Mouse (Mus musculus) MEL (cell line): Measurements from ENCODE around the gene Stx1a. TPM values are rescaled to one million over a fixed set of nuclear protein-coding genes. Genes with fewer than 3 reads are reported as not detected.

Experiments
- DNase-seq: peaks from one replicate; pipeline ENCODE4 v3.0.0; 2011; ENCODE audit warnings: low read depth, low spot score
- H3K27ac ChIP-seq: 2 replicates; pipeline ENCODE4 v1.5.1; 2012; ENCODE audit warnings: low read depth, mild to moderate bottlenecking, control low read depth, low read length, moderate library complexity; ENCODE audit not compliant: control insufficient read depth
- H3K27me3 ChIP-seq, 2 experiments: fragments of 150-350 bp in 1 of 2; sonication (generic) in 1 of 2; 2 replicates each; pipeline ENCODE4 v1.6.1; 2012; ENCODE audit warnings: low read length in 2 of 2, mild to moderate bottlenecking in 2 of 2, improper control_type of control experiment in 1 of 2, moderate library complexity in 1 of 2; ENCODE audit not compliant: insufficient read depth in 2 of 2, control insufficient read depth in 1 of 2
- H3K36me3 ChIP-seq, 2 experiments: 2 replicates each; pipeline ENCODE4 v1.6.1; 2012 to 2014; ENCODE audit warnings: low read length in 2 of 2, improper control_type of control experiment in 1 of 2, inconsistent platforms in 1 of 2, mild to moderate bottlenecking in 1 of 2; ENCODE audit not compliant: insufficient read depth in 2 of 2, control insufficient read depth in 1 of 2
- H3K4me1 ChIP-seq, 2 experiments: fragments of 150-350 bp in 1 of 2; sonication (generic) in 1 of 2; 2 replicates each; pipeline ENCODE4 v1.6.1; 2012; ENCODE audit warnings: low read length in 2 of 2, improper control_type of control experiment in 1 of 2, mild to moderate bottlenecking in 1 of 2; ENCODE audit not compliant: insufficient read depth in 2 of 2, control insufficient read depth in 1 of 2
- H3K4me3 ChIP-seq, 2 experiments: fragments of 150-350 bp in 1 of 2; sonication (generic) in 1 of 2; 2 replicates each; pipeline ENCODE4 v1.5.1; 2012; ENCODE audit warnings: low read depth in 2 of 2, low read length in 2 of 2, mild to moderate bottlenecking in 2 of 2, moderate library complexity in 2 of 2, control low read depth in 1 of 2, improper control_type of control experiment in 1 of 2; ENCODE audit not compliant: control insufficient read depth in 1 of 2, insufficient read depth in 1 of 2
- H3K79me2 ChIP-seq: 2 replicates; pipeline ENCODE4 v1.6.1; 2012; ENCODE audit warnings: mild to moderate bottlenecking, low read length, moderate library complexity; ENCODE audit not compliant: control insufficient read depth, poor library complexity, insufficient read depth
- H3K9ac ChIP-seq: 2 replicates; pipeline ENCODE4 v1.6.1; 2012; ENCODE audit warnings: low read depth, mild to moderate bottlenecking, control low read depth, low read length, moderate library complexity; ENCODE audit not compliant: control insufficient read depth, poor library complexity, severe bottlenecking
- H3K9me3 ChIP-seq: fragments of 150-350 bp; sonication (generic); replicated peaks from 2 replicates; pipeline ENCODE4 v1.6.1; 2012; ENCODE audit warnings: mild to moderate bottlenecking, low read length, improper control_type of control experiment, moderate library complexity; ENCODE audit not compliant: insufficient read depth
- BHLHE40 ChIP-seq: IDR thresholded peaks from 2 replicates; pipeline ENCODE4 v1.6.1; 2012; ENCODE audit warnings: low read depth, mild to moderate bottlenecking, inconsistent platforms, low read length, improper control_type of control experiment, borderline replicate concordance
- EP300 ChIP-seq, 2 experiments: IDR thresholded peaks; 2 replicates each; pipeline ENCODE4 v1.6.1; 2011; ENCODE audit warnings: improper control_type of control experiment in 2 of 2, low read length in 2 of 2, low read depth in 1 of 2, mild to moderate bottlenecking in 1 of 2
- GABPA ChIP-seq: IDR thresholded peaks from 2 replicates; pipeline ENCODE4 v1.6.1; 2012; ENCODE audit warnings: low read depth, mild to moderate bottlenecking, inconsistent platforms, low read length, improper control_type of control experiment, moderate library complexity
- MAX ChIP-seq: IDR thresholded peaks from 2 replicates; pipeline ENCODE4 v1.6.1; 2011; ENCODE audit warnings: low read length, improper control_type of control experiment
- MYB ChIP-seq: IDR thresholded peaks from 2 replicates; pipeline ENCODE4 v1.6.1; 2011; ENCODE audit warnings: mild to moderate bottlenecking, low read depth, low read length, improper control_type of control experiment
- NELFE ChIP-seq: IDR thresholded peaks from 2 replicates; pipeline ENCODE4 v1.6.1; 2011; ENCODE audit warnings: low read depth, low read length, improper control_type of control experiment
- NRF1 ChIP-seq: IDR thresholded peaks from 2 replicates; pipeline ENCODE4 v1.6.1; 2014; ENCODE audit warnings: low read depth, mild to moderate bottlenecking, inconsistent platforms, low read length, improper control_type of control experiment, moderate library complexity; ENCODE audit not compliant: poor library complexity, insufficient read depth, severe bottlenecking
- POLR2AphosphoS2 ChIP-seq: IDR thresholded peaks from 2 replicates; pipeline ENCODE4 v1.6.1; 2011; ENCODE audit warnings: low read length, improper control_type of control experiment
- SMC3 ChIP-seq: IDR thresholded peaks from 2 replicates; pipeline ENCODE4 v1.6.1; 2011; ENCODE audit warnings: low read depth, low read length, improper control_type of control experiment
- UBTF ChIP-seq: IDR thresholded peaks from 2 replicates; pipeline ENCODE4 v1.6.1; 2012; ENCODE audit warnings: low read depth, mild to moderate bottlenecking, inconsistent platforms, low read length, improper control_type of control experiment, moderate library complexity, borderline replicate concordance; ENCODE audit not compliant: insufficient read depth
- ZNF384 ChIP-seq: IDR thresholded peaks from 2 replicates; pipeline ENCODE4 v1.6.1; 2012; ENCODE audit warnings: low read depth, mild to moderate bottlenecking, inconsistent platforms, low read length, improper control_type of control experiment
- polyA plus RNA-seq, 2 experiments: library from polyadenylated mRNA; stranded (reverse) in 1 of 2; unstranded in 1 of 2; fragments of >175 nt in 1 of 2; fragments of >200 nt in 1 of 2; gene quantifications; 2 replicates each; pipeline versions ENCODE4 v1.2.1 to v1.2.4; 2012; ENCODE audit warnings: low replicate concordance in 2 of 2, low read depth in 1 of 2; ENCODE audit not compliant: insufficient read length in 2 of 2, insufficient read depth in 1 of 2, missing spikeins in 1 of 2
- total RNA-seq: library from RNA; depleted of rRNA; stranded (reverse); fragments of 300-350 nt; gene quantifications from 2 replicates; pipeline ENCODE4 v1.2.3, GENCODE M21; 2012

Stx1a gene
- total and polyA plus RNA-seq, 3 experiments = 3.3 to 6.0 TPM; not detected in 1

- no peaks in the 10 kb centered on the region for H3K27me3 ChIP-seq
- no peaks in the 10 kb centered on the region for H3K4me1 ChIP-seq
- no peak overlapping the region for H3K4me3 ChIP-seq
- no peak overlapping the region for H3K9ac ChIP-seq
- no peaks in the 10 kb centered on the region for H3K79me2 ChIP-seq
- no peaks in the 10 kb centered on the region for H3K36me3 ChIP-seq
- H3K27ac ChIP-seq = no peak overlapping the region
- TF ChIP-seq NELFE = no peak
- no peak for DNase-seq
- no peaks in the 10 kb centered on the region for H3K9me3 ChIP-seq
Observed at GRCm38 (mm10) chr5:135039541-135039940, 16.3 kb downstream of the Stx1a start.

- no peak for DNase-seq
- Histone ChIP-seq H3K27me3 (no peaks in the 10 kb centered on the region), H3K9me3 (no peaks in the 10 kb centered on the region), H3K36me3 (no peaks in the 10 kb centered on the region), H3K79me2 (no peaks in the 10 kb centered on the region), H3K27ac (no peak overlapping the region), H3K4me3 (no peak overlapping the region), H3K9ac (no peak overlapping the region), H3K4me1 (no peaks in the 10 kb centered on the region)
- TF ChIP-seq SMC3 = no peak
Observed at GRCm38 (mm10) chr5:135040059-135040458, 16.8 kb downstream of the Stx1a start.

- Histone ChIP-seq H3K9me3 (no peaks in the 10 kb centered on the region), H3K4me1 (no peaks in the 10 kb centered on the region), H3K9ac (no peak overlapping the region), H3K27ac (no peak overlapping the region), H3K79me2 (no peaks in the 10 kb centered on the region), H3K36me3 (no peaks in the 10 kb centered on the region), H3K4me3 (no peak overlapping the region), H3K27me3 (no peaks in the 10 kb centered on the region)
- TF ChIP-seq MYB (no peak), ZNF384 (no peak), SMC3 (no peak), BHLHE40 (no peak), UBTF (no peak), EP300 (IDR thresholded peaks at IDR 0.05; ENCODE audit: low read depth in 1 of 2, low read length in 2 of 2) (no peak), NRF1 (no peak), GABPA (no peak), POLR2AphosphoS2 (no peak), MAX (no peak)
- DNase-seq = no peak
Observed at GRCm38 (mm10) chr5:135040777-135041176, 17.5 kb downstream of the Stx1a start.
